Mouse (Mus musculus) E14TG2a.4 (cell line): Measurements from ENCODE around the gene Sec22a.

Experiments
- H3K27me3 ChIP-seq: 2 replicates; pipeline ENCODE4 v1.6.1; 2014; ENCODE audit warnings: low read length, control low read depth; ENCODE audit not compliant: insufficient read depth
- H3K36me3 ChIP-seq: 2 replicates; pipeline ENCODE4 v1.6.1; 2014; ENCODE audit warnings: low read length, control low read depth; ENCODE audit not compliant: insufficient read depth
- H3K4me1 ChIP-seq: replicated peaks from 2 replicates; pipeline ENCODE4 v1.6.1; 2014; ENCODE audit warnings: low read depth, low read length, control low read depth
- H3K4me3 ChIP-seq: replicated peaks from 2 replicates; pipeline ENCODE4 v1.5.1; 2014; ENCODE audit warnings: mild to moderate bottlenecking, low read length
- H3K9me3 ChIP-seq: 2 replicates; pipeline ENCODE4 v1.6.1; 2014; ENCODE audit warnings: low read length, control low read depth
- CTCF ChIP-seq: conservative IDR thresholded peaks from 2 replicates; pipeline ENCODE4 v1.5.1; 2014; ENCODE audit warnings: low read length
- NANOG ChIP-seq: IDR thresholded peaks from 2 replicates; pipeline ENCODE4 v1.6.1; 2014; ENCODE audit warnings: borderline replicate concordance, low read length, mixed read lengths
- POU5F1 ChIP-seq: IDR thresholded peaks from 2 replicates; pipeline ENCODE4 v1.6.1; 2014; ENCODE audit warnings: low read length, borderline replicate concordance

The Sec22a gene

GRCm38 (mm10) chr16:35319335-35319734 is 44.4 kb downstream of the Sec22a start:
- Histone ChIP-seq H3K9me3 (no peaks in the 10 kb centered on the region), H3K36me3 (no peaks in the 10 kb centered on the region), H3K27me3 (no peaks in the 10 kb centered on the region), H3K4me3 (no peak overlapping the region), H3K4me1 (0 out of 2 replicates have a peak, but pooled peaks cover 2% of the 10 kb centered on the region)
- TF ChIP-seq CTCF (peak; percentile 32), NANOG (no peak), POU5F1 (no peak)

GRCm38 (mm10) chr16:35318397-35318796 is 45.3 kb downstream of the Sec22a start:
- TF ChIP-seq CTCF (no peak), POU5F1 (no peak), NANOG (no peak)
- H3K4me3 ChIP-seq: no peak overlapping the region

GRCm38 (mm10) chr16:35317460-35317859 is 46.3 kb downstream of the Sec22a start:
- no peaks in the 10 kb centered on the region for H3K9me3 ChIP-seq
- H3K4me3 ChIP-seq: no peak overlapping the region
- no peaks in the 10 kb centered on the region for H3K27me3 ChIP-seq
- TF ChIP-seq POU5F1: no peak
- no peak for TF ChIP-seq NANOG
- no peak for TF ChIP-seq CTCF
- 0 out of 2 replicates have a peak, but pooled peaks cover 3% of the 10 kb centered on the region for H3K4me1 ChIP-seq
- H3K36me3 ChIP-seq: peaks cover 13% of the 10 kb centered on the region

More at GRCm38 (mm10) chr16:35318397-35318796, 45.3 kb downstream of the Sec22a start:
- Histone ChIP-seq H3K27me3 (no peaks in the 10 kb centered on the region), H3K4me1 (0 out of 2 replicates have a peak, but pooled peaks cover 3% of the 10 kb centered on the region), H3K36me3 (peaks cover 7% of the 10 kb centered on the region), H3K9me3 (no peaks in the 10 kb centered on the region)

GRCm38 (mm10) chr16:35316856-35317264 is 46.9 kb downstream of the Sec22a start:
- H3K4me3 ChIP-seq: no peak overlapping the region
- TF ChIP-seq POU5F1: no peak
- no peak for TF ChIP-seq NANOG
- no peak for TF ChIP-seq CTCF

GRCm38 (mm10) chr16:35315496-35315895 is 48.2 kb downstream of the Sec22a start:
- Histone ChIP-seq H3K27me3 (no peaks in the 10 kb centered on the region), H3K36me3 (peaks cover 13% of the 10 kb centered on the region), H3K4me3 (no peak overlapping the region), H3K4me1 (0 out of 2 replicates have a peak, but pooled peaks cover 3% of the 10 kb centered on the region), H3K9me3 (no peaks in the 10 kb centered on the region)
- TF ChIP-seq NANOG (no peak), CTCF (no peak), POU5F1 (no peak)

More at GRCm38 (mm10) chr16:35316856-35317264, 46.9 kb downstream of the Sec22a start:
- Histone ChIP-seq H3K27me3 (no peaks in the 10 kb centered on the region), H3K9me3 (no peaks in the 10 kb centered on the region), H3K4me1 (0 out of 2 replicates have a peak, but pooled peaks cover 3% of the 10 kb centered on the region), H3K36me3 (peaks cover 13% of the 10 kb centered on the region)

- Histone ChIP-seq H3K27me3 (no peaks in the 10 kb centered on the region), H3K4me1 (0 out of 2 replicates have a peak, but pooled peaks cover 3% of the 10 kb centered on the region), H3K9me3 (no peaks in the 10 kb centered on the region), H3K4me3 (no peak overlapping the region), H3K36me3 (peaks cover 13% of the 10 kb centered on the region)
- TF ChIP-seq CTCF (no peak), NANOG (no peak), POU5F1 (no peak)
Observed at GRCm38 (mm10) chr16:35311586-35311985, 52.1 kb downstream of the Sec22a start.

- Histone ChIP-seq H3K36me3 (peaks cover 13% of the 10 kb centered on the region), H3K4me1 (0 out of 2 replicates have a peak, but pooled peaks cover 3% of the 10 kb centered on the region), H3K4me3 (no peak overlapping the region), H3K9me3 (no peaks in the 10 kb centered on the region), H3K27me3 (no peaks in the 10 kb centered on the region)
- TF ChIP-seq NANOG (no peak), CTCF (no peak), POU5F1 (no peak)
Observed at GRCm38 (mm10) chr16:35310551-35311110, 53.1 kb downstream of the Sec22a start.

GRCm38 (mm10) chr16:35309634-35310033 is 54.1 kb downstream of the Sec22a start:
- Histone ChIP-seq H3K4me3 (no peak overlapping the region), H3K27me3 (no peaks in the 10 kb centered on the region), H3K4me1 (0 out of 2 replicates have a peak, but pooled peaks cover 3% of the 10 kb centered on the region), H3K36me3 (peaks cover 13% of the 10 kb centered on the region), H3K9me3 (no peaks in the 10 kb centered on the region)
- TF ChIP-seq NANOG (no peak), CTCF (no peak), POU5F1 (no peak)

GRCm38 (mm10) chr16:35308486-35309143 is 55.1 kb downstream of the Sec22a start:
- no peak overlapping the region for H3K4me3 ChIP-seq
- H3K36me3 ChIP-seq: peaks cover 12% of the 10 kb centered on the region
- H3K4me1 ChIP-seq: no peaks in the 10 kb centered on the region
- H3K9me3 ChIP-seq: no peaks in the 10 kb centered on the region
- H3K27me3 ChIP-seq: no peaks in the 10 kb centered on the region
- TF ChIP-seq CTCF (no peak), POU5F1 (no peak), NANOG (no peak)
